Comparison of ENCODE assay signal across 8 mouse cellular contexts in genomic region chr1:186833441-186833895, GRCm38 (mm10).
DNase-seq lines count a peak whose midpoint lies in the region; ATAC-seq lines count a peak whose summit lies in the region.

No protein-coding gene starts in this region.

- peaks cover 14% of the 10 kb centered on the region for H3K4me1 ChIP-seq in kidney, embryonic 16.5 days (ENCODE audit: insufficient read depth, low read length)
- H3K4me1 ChIP-seq in heart, embryonic 15.5 days (replicated peaks), result peaks cover 17% of the 10 kb centered on the region
- no peaks in the 10 kb centered on the region for H3K4me1 ChIP-seq in liver, embryonic 15.5 days (replicated peaks)

- peak overlapping the region; percentile 40 for H3K9ac ChIP-seq in kidney, embryonic 16.5 days (replicated peaks; ENCODE audit: low read length)
- peak overlapping the region; percentile 58 for H3K9ac ChIP-seq in heart, embryonic 15.5 days
- H3K9ac ChIP-seq in liver, embryonic 15.5 days, result no peak overlapping the region

- ATAC-seq in kidney, embryonic 16.5 days (ENCODE audit: low FRiP score, low TSS enrichment), result peak; percentile 51; the same call in 1 of the 2 replicates
- ATAC-seq in common myeloid progenitor, adult 5-6 weeks (replicated peaks; ENCODE audit: low read depth, poor library complexity, severe bottlenecking), result peak; percentile 32; the same call in 1 of the 2 replicates
- ATAC-seq in heart, embryonic 15.5 days (replicated peaks; ENCODE audit: insufficient number of reproducible peaks, insufficient read depth, low FRiP score, low read depth), result peak; percentile 35
- no peak for ATAC-seq in liver, embryonic 15.5 days (ENCODE audit: insufficient read depth)

- peak overlapping the region; percentile 59 for H3K4me2 ChIP-seq in kidney, embryonic 16.5 days (replicated peaks; ENCODE audit: low read depth, low read length)
- peak overlapping the region; percentile 96 for H3K4me2 ChIP-seq in heart, embryonic 15.5 days
- peak overlapping the region; percentile 44 for H3K4me2 ChIP-seq in liver, embryonic 15.5 days

- DNase-seq in kidney, postnatal 10 days, result no peak
- no peak for DNase-seq in layer of hippocampus, postnatal 14 days (ENCODE audit: low spot score in 2 of 2)
- no peak for DNase-seq in frontal cortex, postnatal 25 days (ENCODE audit: low spot score in 2 of 2)
- no peak for DNase-seq in urinary bladder, postnatal 10 days (ENCODE audit: low spot score)

- no peaks in the 10 kb centered on the region for H3K9me3 ChIP-seq in kidney, embryonic 16.5 days (ENCODE audit: low read length)
- no peaks in the 10 kb centered on the region for H3K9me3 ChIP-seq in heart, embryonic 15.5 days (replicated peaks)
- H3K9me3 ChIP-seq in liver, embryonic 15.5 days (replicated peaks), result no peaks in the 10 kb centered on the region

- WGBS in kidney, embryonic 16.5 days, result 3% methylated on average over 17 of the region's 17 CpGs
- WGBS in heart, embryonic 15.5 days, result 2% methylated on average over 17 of the region's 17 CpGs
- WGBS in liver, embryonic 15.5 days (ENCODE audit: insufficient replicate concordance), result 2% methylated on average over 17 of the region's 17 CpGs

- H3K27me3 ChIP-seq in kidney, embryonic 16.5 days (ENCODE audit: insufficient read depth, low read length), result peaks cover 52% of the 10 kb centered on the region
- 0 out of 2 replicates have a peak, but pooled peaks cover 7% of the 10 kb centered on the region for H3K27me3 ChIP-seq in heart, embryonic 15.5 days
- peaks cover 26% of the 10 kb centered on the region for H3K27me3 ChIP-seq in liver, embryonic 15.5 days

- no peak overlapping the region for H3K27ac ChIP-seq in kidney, embryonic 16.5 days (ENCODE audit: low read length)
- H3K27ac ChIP-seq in heart, embryonic 15.5 days, result no peak overlapping the region
- H3K27ac ChIP-seq in liver, embryonic 15.5 days (replicated peaks), result no peak overlapping the region

- H3K4me3 ChIP-seq in kidney, embryonic 16.5 days (ENCODE audit: low read length), result peak overlapping the region; percentile 37
- peak overlapping the region; percentile 54 for H3K4me3 ChIP-seq in heart, embryonic 15.5 days
- H3K4me3 ChIP-seq in liver, embryonic 15.5 days (replicated peaks), result no peak overlapping the region

- H3K36me3 ChIP-seq in kidney, embryonic 16.5 days (ENCODE audit: insufficient read depth, low read length), result no peaks in the 10 kb centered on the region
- no peaks in the 10 kb centered on the region for H3K36me3 ChIP-seq in heart, embryonic 15.5 days
- H3K36me3 ChIP-seq in liver, embryonic 15.5 days (replicated peaks), result no peaks in the 10 kb centered on the region

Comparison
In these comparisons a context has a peak if more than half of its experiments do, and no peak if none do; other contexts are left out.
1. H3K4me2 ChIP-seq: peak in every context shown above with its lines; median percentile 96 in heart, embryonic 15.5 days; 59 in kidney, embryonic 16.5 days; 44 in liver, embryonic 15.5 days.